Mouse (Mus musculus): ENCODE data around the gene Lrig1. TPM values are rescaled to one million over a fixed set of nuclear protein-coding genes. Genes with fewer than 3 reads are reported as not detected.

Gene Lrig1
- polyA plus RNA-seq, 1 experiment from 2014 or later = 11.8 TPM

DNA sequence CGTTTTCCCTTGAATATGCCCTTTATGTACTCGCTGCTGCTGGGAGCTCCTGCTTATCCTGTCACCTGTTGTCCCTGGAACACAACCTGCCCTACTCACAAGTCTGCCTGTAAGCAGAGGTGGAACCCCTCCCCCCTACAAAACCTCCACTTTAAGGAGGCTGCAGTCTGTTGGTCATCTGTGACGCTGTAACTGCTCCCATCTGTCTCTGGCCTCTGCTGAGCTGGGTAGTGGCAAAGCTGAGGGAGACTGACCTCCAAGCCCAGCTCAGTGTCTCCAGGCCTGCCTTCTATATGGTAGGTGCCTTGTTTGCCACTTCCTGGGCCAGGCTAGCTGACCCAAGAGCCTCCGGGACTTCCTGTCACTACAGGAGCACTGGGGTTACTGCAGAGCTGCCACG is 98.1 kb downstream of the Lrig1 start:
- no peak overlapping the region for H3K4me3 ChIP-seq (ENCODE audit: low read length)
- 72% methylated on average over 5 of the region's 5 CpGs for WGBS
- H3K4me1 ChIP-seq (ENCODE audit: control insufficient read depth, insufficient read depth, low read length) = no peaks in the 10 kb centered on the region
- H3K4me2 ChIP-seq (ENCODE audit: low read depth, low read length) = no peak overlapping the region
- no peak for ATAC-seq
- peaks cover 4% of the 10 kb centered on the region for H3K36me3 ChIP-seq (ENCODE audit: control insufficient read depth, insufficient read depth, low read length)
- no peaks in the 10 kb centered on the region for H3K27me3 ChIP-seq (replicated peaks; ENCODE audit: control insufficient read depth, insufficient read depth, low read length)
- no peak overlapping the region for H3K27ac ChIP-seq (ENCODE audit: low read length)
- H3K9me3 ChIP-seq (ENCODE audit: control insufficient read depth, low read length) = no peaks in the 10 kb centered on the region
- no peak overlapping the region for H3K9ac ChIP-seq (ENCODE audit: low read depth, low read length)

DNA sequence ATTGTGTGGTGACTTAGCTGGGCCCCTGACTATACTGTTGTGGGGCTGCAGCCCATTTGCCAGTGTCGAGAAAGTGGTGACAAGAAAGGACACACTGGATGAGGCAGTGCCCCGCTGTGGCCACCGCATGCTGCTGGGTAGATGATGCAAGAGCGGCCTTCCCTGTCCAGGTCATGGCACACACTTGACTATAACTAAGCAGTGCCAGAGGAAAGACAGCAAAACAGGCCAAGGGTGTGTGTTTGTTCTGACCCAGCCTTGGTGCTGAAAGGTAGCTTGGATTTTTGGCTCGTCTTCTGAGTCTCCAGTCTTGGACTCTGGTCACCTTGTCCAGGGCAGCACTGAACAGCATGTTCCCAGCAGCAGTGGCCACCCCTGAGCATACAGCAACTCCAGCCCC is 98.9 kb downstream of the Lrig1 start:
- Histone ChIP-seq H3K4me1 (ENCODE audit: control insufficient read depth, insufficient read depth, low read length) (no peaks in the 10 kb centered on the region), H3K9me3 (ENCODE audit: control insufficient read depth, low read length) (no peaks in the 10 kb centered on the region), H3K4me2 (ENCODE audit: low read depth, low read length) (no peak overlapping the region), H3K27ac (ENCODE audit: low read length) (no peak overlapping the region), H3K4me3 (ENCODE audit: low read length) (no peak overlapping the region), H3K9ac (ENCODE audit: low read depth, low read length) (no peak overlapping the region), H3K36me3 (ENCODE audit: control insufficient read depth, insufficient read depth, low read length) (peaks cover 2% of the 10 kb centered on the region; the same call in 1 of the 2 replicates), H3K27me3 (replicated peaks; ENCODE audit: control insufficient read depth, insufficient read depth, low read length) (no peaks in the 10 kb centered on the region)
- no peak for ATAC-seq
- WGBS = 88% methylated on average over 5 of the region's 5 CpGs

DNA sequence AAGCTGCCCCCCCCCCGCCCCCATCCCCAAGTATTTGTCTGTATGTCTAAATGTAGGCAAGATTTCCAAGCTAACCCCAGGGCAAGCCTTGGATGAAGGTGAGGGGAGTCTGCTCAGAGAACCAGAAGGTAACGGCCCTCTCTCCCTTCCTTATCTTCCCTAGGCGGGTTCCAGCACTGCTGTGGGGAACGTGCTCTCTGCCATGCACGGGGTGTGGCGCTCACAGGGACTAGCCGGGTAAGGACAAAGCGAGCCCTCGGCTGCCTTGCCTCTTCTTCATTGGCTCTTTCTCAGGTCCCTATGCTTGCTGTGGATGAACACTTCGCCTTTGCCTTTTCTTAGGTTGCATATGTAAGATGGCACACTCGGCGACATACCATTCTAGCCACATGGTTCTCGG is 100.9 kb downstream of the Lrig1 start:
- 82% methylated on average over 13 of the region's 13 CpGs for WGBS

DNA sequence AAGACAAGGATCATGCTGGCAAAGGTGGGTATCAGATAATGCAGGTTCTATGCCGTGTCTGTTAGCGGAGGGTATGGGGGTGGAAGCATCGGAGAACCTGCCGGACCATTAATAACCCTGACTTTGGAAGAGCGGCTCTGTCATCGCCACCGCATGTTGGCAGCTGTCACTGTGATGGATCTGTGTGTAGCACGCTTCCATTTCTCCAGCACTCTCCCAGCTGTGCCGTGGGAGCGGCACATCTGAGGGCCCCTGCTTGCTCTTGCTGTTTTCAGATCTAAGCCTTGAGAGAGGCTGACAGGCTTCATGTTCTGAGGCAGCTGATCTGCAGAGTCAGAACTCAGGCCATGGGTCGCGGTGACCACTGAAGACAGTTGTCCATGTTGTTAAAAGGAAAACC is 101.5 kb downstream of the Lrig1 start:
- WGBS = 84% methylated on average over 12 of the region's 12 CpGs
- no peak overlapping the region for H3K4me3 ChIP-seq (ENCODE audit: low read length)
- 0 out of 2 replicates have a peak, but pooled peaks cover 3% of the 10 kb centered on the region for H3K4me1 ChIP-seq (ENCODE audit: control insufficient read depth, insufficient read depth, low read length)
- H3K9ac ChIP-seq (ENCODE audit: low read depth, low read length) = no peak overlapping the region
- H3K9me3 ChIP-seq (ENCODE audit: control insufficient read depth, low read length) = no peaks in the 10 kb centered on the region
- ATAC-seq = no peak
- H3K27me3 ChIP-seq (replicated peaks; ENCODE audit: control insufficient read depth, insufficient read depth, low read length) = no peaks in the 10 kb centered on the region
- H3K36me3 ChIP-seq (ENCODE audit: control insufficient read depth, insufficient read depth, low read length) = peaks cover 2% of the 10 kb centered on the region; the same call in 1 of the 2 replicates
- H3K4me2 ChIP-seq (ENCODE audit: low read depth, low read length) = no peak overlapping the region
- no peak overlapping the region for H3K27ac ChIP-seq (ENCODE audit: low read length)

More for the DNA sequence above, 100.9 kb downstream of the Lrig1 start:
- no peak overlapping the region for H3K4me3 ChIP-seq (ENCODE audit: low read length)
- no peaks in the 10 kb centered on the region for H3K27me3 ChIP-seq (replicated peaks; ENCODE audit: control insufficient read depth, insufficient read depth, low read length)
- no peak for ATAC-seq
- 0 out of 2 replicates have a peak, but pooled peaks cover 3% of the 10 kb centered on the region for H3K4me1 ChIP-seq (ENCODE audit: control insufficient read depth, insufficient read depth, low read length)
- no peak overlapping the region for H3K9ac ChIP-seq (ENCODE audit: low read depth, low read length)
- H3K9me3 ChIP-seq (ENCODE audit: control insufficient read depth, low read length) = no peaks in the 10 kb centered on the region
- H3K36me3 ChIP-seq (ENCODE audit: control insufficient read depth, insufficient read depth, low read length) = peaks cover 2% of the 10 kb centered on the region; the same call in 1 of the 2 replicates
- H3K27ac ChIP-seq (ENCODE audit: low read length) = no peak overlapping the region
- H3K4me2 ChIP-seq (ENCODE audit: low read depth, low read length) = no peak overlapping the region

DNA sequence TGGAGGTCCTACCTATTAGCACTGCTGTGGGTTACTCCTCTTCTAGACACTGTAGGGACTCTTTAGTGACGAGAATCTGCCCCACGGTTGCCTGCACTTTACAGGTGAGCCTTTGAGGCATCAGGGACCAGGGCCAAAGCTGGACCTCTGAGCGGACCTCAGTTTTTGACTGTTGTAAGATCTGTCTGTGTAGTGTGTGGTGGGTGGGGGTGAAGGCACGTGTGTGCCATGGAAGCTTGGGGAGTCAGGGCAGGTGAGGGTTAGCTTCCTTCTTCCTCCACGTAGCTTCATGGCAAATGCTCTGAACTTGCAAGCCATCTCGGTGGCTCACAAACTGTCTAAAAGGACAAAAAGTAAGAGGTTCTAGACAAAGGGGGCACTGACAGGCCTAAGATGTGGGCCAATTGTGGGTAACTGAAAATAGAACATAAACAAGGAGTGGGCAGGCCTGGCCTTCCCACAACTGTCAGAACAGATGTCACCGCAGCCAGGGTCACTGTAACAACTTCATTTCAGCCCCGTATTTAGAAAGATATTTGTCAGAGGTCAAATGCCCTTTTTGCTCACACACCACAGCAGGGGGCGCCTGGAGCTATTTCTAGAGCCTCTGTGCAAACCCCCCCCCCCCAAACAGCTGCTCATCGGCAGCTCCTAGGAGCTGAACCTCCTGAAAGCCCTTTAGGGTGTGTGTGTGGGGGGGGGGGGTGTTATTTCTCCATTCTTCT is 103.0 kb downstream of the Lrig1 start:
- Histone ChIP-seq H3K36me3 (ENCODE audit: control insufficient read depth, insufficient read depth, low read length) (peaks cover 2% of the 10 kb centered on the region; the same call in 1 of the 2 replicates), H3K9ac (ENCODE audit: low read depth, low read length) (no peak overlapping the region), H3K4me2 (ENCODE audit: low read depth, low read length) (no peak overlapping the region), H3K27ac (ENCODE audit: low read length) (no peak overlapping the region), H3K4me3 (ENCODE audit: low read length) (no peak overlapping the region), H3K4me1 (ENCODE audit: control insufficient read depth, insufficient read depth, low read length) (peaks cover 13% of the 10 kb centered on the region; the same call in 1 of the 2 replicates), H3K27me3 (replicated peaks; ENCODE audit: control insufficient read depth, insufficient read depth, low read length) (no peaks in the 10 kb centered on the region), H3K9me3 (ENCODE audit: control insufficient read depth, low read length) (no peaks in the 10 kb centered on the region)
- WGBS = 69% methylated on average over 10 of the region's 10 CpGs
- no peak for ATAC-seq

DNA sequence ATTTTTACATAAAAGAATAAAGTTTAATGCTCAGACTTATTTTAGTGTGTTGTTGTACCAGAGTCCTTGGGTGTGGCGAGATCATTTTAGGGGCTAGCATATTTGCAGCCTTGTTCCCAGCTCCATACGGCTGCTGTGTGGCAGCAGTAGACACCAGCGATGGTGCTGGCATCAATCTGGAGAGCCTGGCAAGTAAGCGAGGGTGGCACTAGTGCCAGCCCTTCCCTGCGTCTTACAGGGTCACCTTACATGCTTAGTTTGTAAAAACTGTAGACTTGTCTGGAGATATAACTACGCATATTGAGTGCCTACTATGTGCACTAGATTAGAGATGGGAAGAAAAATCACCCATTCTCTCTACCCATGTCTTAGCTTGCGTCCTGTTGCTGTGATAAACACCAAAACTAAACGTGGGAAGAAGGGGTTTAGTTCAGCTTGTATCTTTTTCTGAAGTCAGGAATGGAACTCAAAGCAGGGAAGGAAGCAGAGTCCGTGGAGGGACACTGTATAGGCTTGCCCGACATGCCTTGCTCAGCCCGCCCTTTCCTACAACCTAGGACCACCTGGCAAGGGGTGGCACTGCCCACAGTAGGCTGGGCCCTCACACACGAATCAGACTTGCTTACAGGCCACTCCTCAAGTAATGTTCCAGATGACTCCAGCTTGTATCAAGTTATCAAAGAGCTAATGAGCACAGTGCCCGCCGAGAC is 103.8 kb downstream of the Lrig1 start:
- WGBS = 88% methylated on average over 14 of the region's 14 CpGs
- peaks cover 16% of the 10 kb centered on the region; the same call in 1 of the 2 replicates for H3K4me1 ChIP-seq (ENCODE audit: control insufficient read depth, insufficient read depth, low read length)
- no peak overlapping the region for H3K4me3 ChIP-seq (ENCODE audit: low read length)
- no peak overlapping the region for H3K9ac ChIP-seq (ENCODE audit: low read depth, low read length)
- H3K4me2 ChIP-seq (ENCODE audit: low read depth, low read length) = no peak overlapping the region
- no peak overlapping the region for H3K27ac ChIP-seq (ENCODE audit: low read length)
- no peaks in the 10 kb centered on the region for H3K9me3 ChIP-seq (ENCODE audit: control insufficient read depth, low read length)
- ATAC-seq = no peak
- H3K27me3 ChIP-seq (replicated peaks; ENCODE audit: control insufficient read depth, insufficient read depth, low read length) = no peaks in the 10 kb centered on the region
- 0 out of 2 replicates have a peak, but pooled peaks cover 1% of the 10 kb centered on the region for H3K36me3 ChIP-seq (ENCODE audit: control insufficient read depth, insufficient read depth, low read length)

DNA sequence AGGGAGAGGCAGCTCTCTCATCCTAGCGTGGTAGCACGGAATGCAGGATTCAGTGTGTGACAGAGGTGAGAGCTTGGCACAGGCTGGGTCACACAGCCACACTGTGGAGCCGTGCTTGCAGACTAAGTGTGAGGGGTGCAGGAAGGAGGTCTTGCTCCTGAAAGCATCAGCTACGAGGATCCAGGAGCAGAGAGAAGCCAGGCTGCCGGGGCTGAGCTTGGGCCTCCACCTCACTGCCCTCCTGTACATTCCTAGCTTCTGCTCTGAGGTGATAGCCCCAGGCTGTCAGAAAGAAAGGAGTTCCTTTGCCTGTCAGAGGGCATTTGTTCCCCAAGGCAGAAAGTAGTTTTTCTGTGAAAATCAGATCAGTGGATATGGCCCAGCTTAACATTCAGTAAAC is 104.8 kb downstream of the Lrig1 start:
- no peak overlapping the region for H3K9ac ChIP-seq (ENCODE audit: low read depth, low read length)
- H3K36me3 ChIP-seq (ENCODE audit: control insufficient read depth, insufficient read depth, low read length) = no peaks in the 10 kb centered on the region
- peaks cover 16% of the 10 kb centered on the region; the same call in 1 of the 2 replicates for H3K4me1 ChIP-seq (ENCODE audit: control insufficient read depth, insufficient read depth, low read length)
- H3K4me2 ChIP-seq (ENCODE audit: low read depth, low read length) = no peak overlapping the region
- 72% methylated on average over 5 of the region's 5 CpGs for WGBS
- no peaks in the 10 kb centered on the region for H3K27me3 ChIP-seq (replicated peaks; ENCODE audit: control insufficient read depth, insufficient read depth, low read length)
- no peak overlapping the region for H3K4me3 ChIP-seq (ENCODE audit: low read length)
- H3K27ac ChIP-seq (ENCODE audit: low read length) = no peak overlapping the region
- no peak for ATAC-seq
- no peaks in the 10 kb centered on the region for H3K9me3 ChIP-seq (ENCODE audit: control insufficient read depth, low read length)

DNA sequence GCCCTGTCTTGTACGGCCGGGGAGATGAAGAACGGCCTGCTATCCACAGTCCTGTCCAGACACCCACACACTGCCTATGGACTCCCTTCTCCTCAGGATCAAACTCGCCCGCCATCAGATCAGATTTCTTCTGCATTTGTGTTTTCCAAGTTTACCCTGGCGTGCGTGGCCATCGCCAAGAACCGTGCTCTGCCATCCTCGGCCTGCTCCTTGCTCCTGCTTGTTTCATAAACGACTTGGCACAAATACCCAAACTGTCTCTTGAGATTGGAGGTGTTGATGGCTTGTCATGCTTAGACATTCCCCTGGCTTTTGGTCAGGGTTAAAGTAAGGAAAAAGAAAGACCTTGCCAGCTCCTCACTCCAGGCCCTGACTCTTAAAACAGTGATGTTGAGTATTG is 105.2 kb downstream of the Lrig1 start:
- 74% methylated on average over 11 of the region's 11 CpGs for WGBS
- H3K9ac ChIP-seq (ENCODE audit: low read depth, low read length) = no peak overlapping the region

DNA sequence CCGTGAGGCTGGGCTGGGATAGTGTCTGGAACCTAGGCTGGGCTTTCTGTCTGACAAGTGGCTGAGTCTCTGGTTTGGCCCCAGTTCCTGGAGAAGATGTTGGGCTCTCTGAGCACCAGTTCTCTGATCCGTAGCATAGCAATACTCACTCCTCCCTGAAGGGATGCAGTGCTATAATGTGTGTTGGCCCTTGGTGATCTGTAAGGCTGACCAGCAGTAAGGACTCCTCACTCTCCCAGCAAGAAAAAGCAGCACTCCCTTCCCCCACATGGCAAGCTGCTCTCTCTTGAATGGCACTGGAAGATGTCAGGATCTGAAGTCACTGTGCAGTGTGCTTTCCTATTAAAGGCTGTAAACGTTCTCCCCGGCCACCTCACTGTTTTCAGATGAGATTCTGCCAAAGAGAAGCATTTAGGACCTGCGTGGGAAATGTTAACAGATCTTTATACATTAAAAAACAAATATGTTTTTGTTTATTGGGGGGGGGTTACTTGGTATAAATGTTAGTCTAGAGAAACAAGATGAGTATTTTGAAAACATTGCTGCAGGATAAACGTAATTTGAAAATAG is 105.8 kb downstream of the Lrig1 start:
- 61% methylated on average over 6 of the region's 6 CpGs for WGBS
- no peak for ATAC-seq
- Histone ChIP-seq H3K27me3 (replicated peaks; ENCODE audit: control insufficient read depth, insufficient read depth, low read length) (no peaks in the 10 kb centered on the region), H3K4me2 (ENCODE audit: low read depth, low read length) (no peak overlapping the region), H3K9me3 (ENCODE audit: control insufficient read depth, low read length) (no peaks in the 10 kb centered on the region), H3K27ac (ENCODE audit: low read length) (no peak overlapping the region), H3K4me3 (ENCODE audit: low read length) (no peak overlapping the region), H3K9ac (ENCODE audit: low read depth, low read length) (no peak overlapping the region), H3K36me3 (ENCODE audit: control insufficient read depth, insufficient read depth, low read length) (no peaks in the 10 kb centered on the region), H3K4me1 (ENCODE audit: control insufficient read depth, insufficient read depth, low read length) (peaks cover 16% of the 10 kb centered on the region; the same call in 1 of the 2 replicates)

More for the DNA sequence above, 105.2 kb downstream of the Lrig1 start:
- no peaks in the 10 kb centered on the region for H3K27me3 ChIP-seq (replicated peaks; ENCODE audit: control insufficient read depth, insufficient read depth, low read length)
- peaks cover 16% of the 10 kb centered on the region; the same call in 1 of the 2 replicates for H3K4me1 ChIP-seq (ENCODE audit: control insufficient read depth, insufficient read depth, low read length)
- H3K4me3 ChIP-seq (ENCODE audit: low read length) = no peak overlapping the region
- H3K27ac ChIP-seq (ENCODE audit: low read length) = no peak overlapping the region
- no peak overlapping the region for H3K4me2 ChIP-seq (ENCODE audit: low read depth, low read length)
- no peak for ATAC-seq
- H3K9me3 ChIP-seq (ENCODE audit: control insufficient read depth, low read length) = no peaks in the 10 kb centered on the region
- H3K36me3 ChIP-seq (ENCODE audit: control insufficient read depth, insufficient read depth, low read length) = no peaks in the 10 kb centered on the region
